Mouse (Mus musculus) kidney, embryonic 15.5 days (tissue): ENCODE results near the gene Tcerg1l. TPM values are rescaled to one million over a fixed set of nuclear protein-coding genes. Genes with fewer than 3 reads are reported as not detected.
A peak's percentile ranks its signal among the peaks of the same experiment; 100 is the strongest.

Experiments
- ATAC-seq: fragments of 200-750 bp; cut with Nextera tagmentation; replicated peaks from 2 replicates; pipeline ENCODE4 v1.8.0; 2017; ENCODE audit warnings: moderate TSS enrichment; ENCODE audit not compliant: low FRiP score
- H3K27ac ChIP-seq: fragments of 300-500 bp; sonication (generic); 2 replicates; pipeline ENCODE4 v1.5.1; 2015; ENCODE audit warnings: mild to moderate bottlenecking, inconsistent platforms
- H3K27me3 ChIP-seq: fragments of 300-500 bp; sonication (generic); 2 replicates; pipeline ENCODE4 v1.6.1; 2015; ENCODE audit warnings: inconsistent platforms
- H3K36me3 ChIP-seq: fragments of 300-500 bp; sonication (generic); 2 replicates; pipeline ENCODE4 v1.6.1; 2015; ENCODE audit warnings: inconsistent platforms
- H3K4me1 ChIP-seq: fragments of 300-500 bp; sonication (generic); 2 replicates; pipeline ENCODE4 v1.6.1; 2015; ENCODE audit warnings: inconsistent platforms
- H3K4me2 ChIP-seq: fragments of 300-500 bp; sonication (generic); 2 replicates; pipeline ENCODE4 v1.6.1; 2015; ENCODE audit warnings: moderate library complexity, mild to moderate bottlenecking, inconsistent platforms
- H3K4me3 ChIP-seq: fragments of 300-500 bp; sonication (generic); replicated peaks from 2 replicates; pipeline ENCODE4 v1.5.1; 2015; ENCODE audit warnings: mild to moderate bottlenecking, inconsistent platforms
- H3K9ac ChIP-seq: fragments of 300-500 bp; sonication (generic); 2 replicates; pipeline ENCODE4 v1.6.1; 2015; ENCODE audit warnings: mild to moderate bottlenecking, inconsistent platforms
- H3K9me3 ChIP-seq: fragments of 300-500 bp; sonication (generic); replicated peaks from 2 replicates; pipeline ENCODE4 v1.6.1; 2016; ENCODE audit warnings: inconsistent platforms
- WGBS: fragments of 180-500 bp; shearing (Covaris S2); methylation state at CpG from one replicate; pipeline ENCODE4 v1.1.7; 2015; ENCODE audit warnings: mixed read lengths; 5-methylcytosine and 5-hydroxymethylcytosine counted together
- polyA plus RNA-seq: library from polyadenylated mRNA; unstranded; fragments of >200 nt; fragmentation: Nextera tagmentation; extraction: Ambion mirVana; gene quantifications from 2 replicates; pipeline ENCODE4 v1.2.1, GENCODE M21; 2015

Gene Tcerg1l
- polyA plus RNA-seq, 1 experiment from 2014 or later, result 1.8 TPM

DNA sequence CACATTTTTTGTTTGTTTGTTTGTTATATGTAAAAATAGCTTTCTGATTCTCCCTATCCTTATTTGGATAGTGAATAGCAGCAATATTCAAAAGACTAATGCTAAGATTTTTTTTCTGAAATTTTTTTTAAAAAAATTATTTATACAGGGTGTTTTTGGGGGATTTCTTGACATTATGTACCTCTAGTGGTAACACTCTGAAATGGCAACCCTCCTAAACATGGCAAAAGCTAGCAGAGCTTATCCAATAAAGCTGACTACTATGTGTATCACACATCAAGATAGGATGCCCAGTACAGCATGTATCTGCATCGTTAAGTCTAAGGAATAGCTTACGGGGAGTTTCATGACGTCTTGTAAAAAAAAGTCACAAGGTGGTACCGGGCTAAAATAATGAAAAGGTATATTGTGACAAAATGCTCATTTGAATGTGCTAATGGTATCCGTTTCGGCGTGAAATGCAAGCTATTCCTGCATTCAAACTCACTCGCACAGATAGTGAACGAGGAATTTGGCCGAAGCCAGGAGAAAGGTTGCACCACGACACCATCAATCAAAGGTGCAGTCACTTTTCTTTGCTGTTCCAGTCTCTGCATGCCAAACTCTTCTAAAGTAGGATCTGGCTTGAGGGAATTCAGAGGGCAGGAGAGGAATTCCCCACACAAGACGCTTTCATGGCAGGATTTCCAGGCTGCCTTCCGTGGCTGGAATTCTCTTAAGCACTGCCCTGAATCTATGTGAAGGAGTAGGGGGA, 1.2 kb downstream of the Tcerg1l start:
- no peaks in the 10 kb centered on the region for H3K9me3 ChIP-seq
- no peak overlapping the region for H3K9ac ChIP-seq
- peaks cover 56% of the 10 kb centered on the region for H3K27me3 ChIP-seq
- no peaks in the 10 kb centered on the region for H3K36me3 ChIP-seq
- WGBS, result 50% methylated on average over 13 of the region's 13 CpGs
- H3K27ac ChIP-seq, result no peak overlapping the region
- H3K4me2 ChIP-seq, result peak overlapping the region; percentile 99
- no peak for ATAC-seq
- H3K4me1 ChIP-seq, result peaks cover 18% of the 10 kb centered on the region
- no peak overlapping the region for H3K4me3 ChIP-seq

DNA sequence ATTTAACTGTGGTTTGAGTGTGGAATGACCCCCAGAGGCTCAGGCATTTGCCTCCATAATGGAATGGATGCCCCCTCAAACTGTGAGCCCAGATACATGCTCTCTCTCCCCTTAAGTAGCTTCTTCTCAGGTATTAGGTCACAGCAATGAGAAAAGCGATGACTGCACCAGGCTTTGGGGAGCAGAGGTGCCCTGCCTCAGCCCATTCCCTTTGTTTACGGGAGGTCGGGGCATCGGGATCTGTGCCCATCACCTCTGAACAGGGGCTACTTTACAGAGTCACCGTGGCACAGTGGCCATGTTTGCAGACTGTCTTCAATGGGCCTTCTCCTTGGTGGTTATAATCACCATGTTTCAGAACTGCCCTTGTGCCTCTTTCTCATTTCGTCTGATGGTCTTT, 7.6 kb downstream of the Tcerg1l start:
- Histone ChIP-seq H3K9me3 (no peaks in the 10 kb centered on the region), H3K4me2 (no peak overlapping the region), H3K4me1 (no peaks in the 10 kb centered on the region), H3K27ac (no peak overlapping the region), H3K27me3 (peaks cover 11% of the 10 kb centered on the region; the same call in 1 of the 2 replicates), H3K36me3 (no peaks in the 10 kb centered on the region), H3K9ac (no peak overlapping the region), H3K4me3 (no peak overlapping the region)
- no peak for ATAC-seq
- WGBS, result 86% methylated on average over 6 of the region's 6 CpGs

DNA sequence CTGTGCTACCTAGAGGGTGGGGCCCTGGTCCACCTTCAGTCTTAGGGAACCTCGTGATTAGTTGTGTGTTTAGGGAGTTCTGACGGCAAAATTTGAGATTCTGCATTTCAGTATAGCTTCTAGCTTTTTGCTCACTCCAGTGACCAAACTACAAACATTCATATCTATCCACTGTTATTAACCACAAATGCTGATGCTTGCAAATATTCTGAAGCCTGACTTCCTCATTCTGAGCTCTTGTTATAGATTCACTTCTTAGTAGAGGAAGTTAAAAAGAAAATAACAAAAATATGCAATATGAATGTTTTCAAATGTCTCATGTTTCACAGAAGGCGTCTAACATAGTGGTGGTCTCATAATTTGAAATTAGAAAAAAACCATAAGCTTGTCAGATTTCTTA, 8.5 kb downstream of the Tcerg1l start:
- no peak for ATAC-seq
- Histone ChIP-seq H3K9me3 (no peaks in the 10 kb centered on the region), H3K27ac (no peak overlapping the region), H3K4me2 (no peak overlapping the region), H3K4me1 (no peaks in the 10 kb centered on the region), H3K4me3 (no peak overlapping the region), H3K9ac (no peak overlapping the region), H3K36me3 (no peaks in the 10 kb centered on the region), H3K27me3 (peaks cover 8% of the 10 kb centered on the region; the same call in 1 of the 2 replicates)
- WGBS, result 77% methylated on average over 3 of the region's 3 CpGs

DNA sequence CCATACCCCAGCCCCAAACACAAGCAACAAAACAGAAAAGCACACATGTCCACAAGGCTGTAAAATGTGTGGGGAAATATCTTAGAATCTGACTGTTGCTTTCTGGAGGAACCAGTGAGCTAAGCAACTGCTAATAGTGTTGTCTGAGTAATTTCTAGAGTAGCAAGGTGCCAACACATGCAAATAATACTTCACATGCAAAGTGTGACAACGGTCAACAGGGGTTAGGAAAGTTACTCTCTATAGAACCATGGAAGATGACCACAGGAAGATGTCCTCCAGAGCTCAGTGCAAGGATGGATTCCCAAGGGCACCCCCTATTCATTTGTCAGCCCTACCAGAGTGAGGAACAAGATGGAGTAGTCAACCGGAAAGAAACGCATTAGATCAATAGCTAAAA, 18.3 kb downstream of the Tcerg1l start:
- no peak overlapping the region for H3K27ac ChIP-seq
- no peaks in the 10 kb centered on the region for H3K9me3 ChIP-seq
- H3K27me3 ChIP-seq, result no peaks in the 10 kb centered on the region
- H3K4me3 ChIP-seq, result no peak overlapping the region
- WGBS, result 85% methylated on average over 3 of the region's 3 CpGs
- no peak for ATAC-seq
- H3K36me3 ChIP-seq, result no peaks in the 10 kb centered on the region
- H3K4me1 ChIP-seq, result peaks cover 6% of the 10 kb centered on the region
- H3K9ac ChIP-seq, result no peak overlapping the region
- H3K4me2 ChIP-seq, result no peak overlapping the region

DNA sequence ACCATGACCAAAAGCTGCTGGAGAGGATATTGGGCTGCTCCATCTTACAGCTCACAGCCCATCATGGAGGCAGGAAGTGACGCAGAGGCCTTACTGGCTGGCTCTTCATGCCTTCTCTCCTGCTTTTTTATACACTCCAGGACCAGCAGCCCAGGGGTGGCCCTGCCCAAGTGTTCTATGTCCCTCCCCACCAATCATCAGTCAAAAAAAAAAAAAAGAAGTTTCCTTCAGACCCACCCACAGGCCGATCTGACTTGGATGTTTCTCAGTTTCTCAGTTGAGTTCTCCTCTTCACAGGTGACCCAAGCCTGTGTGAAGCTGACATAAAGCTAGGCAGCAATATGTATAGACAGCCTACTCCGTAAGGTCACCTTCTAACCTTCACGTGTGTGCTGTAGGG, 19.0 kb downstream of the Tcerg1l start:
- Histone ChIP-seq H3K27me3 (no peaks in the 10 kb centered on the region), H3K4me3 (no peak overlapping the region), H3K27ac (no peak overlapping the region), H3K4me2 (no peak overlapping the region), H3K36me3 (no peaks in the 10 kb centered on the region), H3K9me3 (no peaks in the 10 kb centered on the region), H3K9ac (no peak overlapping the region), H3K4me1 (peaks cover 6% of the 10 kb centered on the region)
- ATAC-seq, result no peak
- 88% methylated on average over 4 of the region's 4 CpGs for WGBS

DNA sequence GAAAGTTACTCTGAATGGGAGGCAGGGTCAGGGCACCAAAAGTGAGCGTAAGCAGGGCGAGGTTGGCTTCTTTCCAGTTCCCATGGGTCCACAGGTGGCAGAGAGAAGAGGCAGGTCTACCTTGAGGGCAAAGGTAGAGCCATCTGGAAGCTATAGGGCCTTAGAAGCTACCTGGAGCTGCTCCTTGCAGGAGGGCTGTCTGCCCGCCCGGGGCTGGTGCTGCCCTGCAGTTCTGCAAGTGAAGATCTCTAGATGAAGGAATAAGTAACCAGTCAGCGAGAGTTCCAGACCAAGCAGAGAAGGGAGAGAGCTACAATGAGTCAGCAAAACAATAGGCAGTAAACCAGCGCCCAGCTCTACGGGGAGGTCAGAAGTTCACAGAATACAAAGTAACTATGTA, 22.0 kb downstream of the Tcerg1l start:
- Histone ChIP-seq H3K4me3 (no peak overlapping the region), H3K27me3 (no peaks in the 10 kb centered on the region), H3K4me1 (peaks cover 6% of the 10 kb centered on the region), H3K9me3 (no peaks in the 10 kb centered on the region), H3K4me2 (no peak overlapping the region), H3K9ac (no peak overlapping the region), H3K36me3 (no peaks in the 10 kb centered on the region), H3K27ac (no peak overlapping the region)
- ATAC-seq, result no peak
- WGBS, result 36% methylated on average over 7 of the region's 7 CpGs

DNA sequence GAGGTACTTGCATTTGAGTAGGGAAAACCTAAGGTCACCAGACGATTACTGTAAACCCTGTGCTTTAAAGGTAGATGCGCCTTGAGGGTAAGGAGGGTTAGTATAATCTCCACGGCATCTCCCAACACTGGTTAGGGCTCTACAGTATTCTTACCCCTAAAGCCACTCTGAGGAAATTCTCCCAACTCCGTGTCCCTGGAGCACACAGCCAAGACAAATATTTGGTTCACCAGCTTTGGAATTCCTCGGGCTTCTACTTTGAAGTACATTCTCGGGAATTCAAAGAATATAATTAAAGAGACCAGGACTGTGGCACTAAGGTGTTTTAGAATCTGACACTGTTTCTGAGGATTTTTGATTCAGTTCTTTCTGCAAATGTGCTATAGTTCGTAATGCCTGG, 23.2 kb downstream of the Tcerg1l start:
- no peak overlapping the region for H3K27ac ChIP-seq
- H3K4me1 ChIP-seq, result peaks cover 6% of the 10 kb centered on the region
- no peak overlapping the region for H3K4me2 ChIP-seq
- no peaks in the 10 kb centered on the region for H3K36me3 ChIP-seq
- H3K4me3 ChIP-seq, result no peak overlapping the region
- H3K27me3 ChIP-seq, result no peaks in the 10 kb centered on the region
- H3K9ac ChIP-seq, result no peak overlapping the region
- 56% methylated on average over 7 of the region's 7 CpGs for WGBS
- H3K9me3 ChIP-seq, result no peaks in the 10 kb centered on the region
- no peak for ATAC-seq

DNA sequence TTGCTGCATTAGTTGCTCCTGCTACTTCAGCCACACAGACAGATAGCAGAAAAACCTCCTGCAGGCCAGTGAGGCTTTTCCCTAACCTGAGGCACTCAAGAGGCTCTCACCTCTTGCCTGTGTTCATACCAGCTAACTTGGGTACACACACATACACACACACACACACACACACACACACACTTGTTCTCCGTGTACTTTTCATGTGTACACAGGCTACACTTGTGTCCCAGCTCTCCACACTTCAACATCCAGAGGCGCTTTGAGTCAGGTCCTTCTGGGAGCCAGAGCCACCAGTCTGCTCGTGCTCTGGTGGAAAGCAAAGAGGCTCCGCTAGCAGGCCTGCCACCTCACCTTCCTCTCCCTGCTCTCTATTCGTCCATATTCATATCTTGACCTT, 24.0 kb downstream of the Tcerg1l start:
- H3K9ac ChIP-seq, result no peak overlapping the region
- no peak overlapping the region for H3K27ac ChIP-seq
- no peak overlapping the region for H3K4me2 ChIP-seq
- H3K4me3 ChIP-seq, result no peak overlapping the region
- no peak for ATAC-seq
- H3K36me3 ChIP-seq, result no peaks in the 10 kb centered on the region
- no peaks in the 10 kb centered on the region for H3K27me3 ChIP-seq
- H3K9me3 ChIP-seq, result no peaks in the 10 kb centered on the region
- H3K4me1 ChIP-seq, result peaks cover 6% of the 10 kb centered on the region
- WGBS, result 89% methylated on average over 5 of the region's 5 CpGs

DNA sequence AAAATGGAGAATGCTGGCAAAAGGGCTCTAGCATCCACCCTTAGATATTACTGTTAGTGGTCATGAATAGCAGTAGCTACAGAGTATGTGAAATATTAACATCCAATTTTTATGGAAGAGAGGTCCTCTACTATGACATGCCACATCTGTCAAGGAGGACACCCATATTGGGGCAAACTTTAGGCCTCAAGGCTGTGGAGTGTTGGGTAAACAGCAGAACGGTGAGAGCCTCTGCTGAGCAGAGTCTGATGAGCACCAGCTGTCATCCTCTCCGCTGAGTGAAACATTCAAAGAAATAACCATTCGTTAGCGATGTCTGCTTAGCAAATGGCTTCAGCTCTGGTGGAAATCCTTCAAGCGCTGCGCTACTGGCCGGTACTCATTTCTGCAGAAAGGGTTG, 30.0 kb downstream of the Tcerg1l start:
- no peaks in the 10 kb centered on the region for H3K9me3 ChIP-seq
- no peaks in the 10 kb centered on the region for H3K27me3 ChIP-seq
- ATAC-seq, result 0 out of 2 replicates have a peak, but pooled peaks have one; percentile 64
- no peak overlapping the region for H3K27ac ChIP-seq
- no peaks in the 10 kb centered on the region for H3K4me1 ChIP-seq
- no peaks in the 10 kb centered on the region for H3K36me3 ChIP-seq
- H3K4me3 ChIP-seq, result no peak overlapping the region
- no peak overlapping the region for H3K9ac ChIP-seq
- 64% methylated on average over 7 of the region's 7 CpGs for WGBS
- H3K4me2 ChIP-seq, result no peak overlapping the region

DNA sequence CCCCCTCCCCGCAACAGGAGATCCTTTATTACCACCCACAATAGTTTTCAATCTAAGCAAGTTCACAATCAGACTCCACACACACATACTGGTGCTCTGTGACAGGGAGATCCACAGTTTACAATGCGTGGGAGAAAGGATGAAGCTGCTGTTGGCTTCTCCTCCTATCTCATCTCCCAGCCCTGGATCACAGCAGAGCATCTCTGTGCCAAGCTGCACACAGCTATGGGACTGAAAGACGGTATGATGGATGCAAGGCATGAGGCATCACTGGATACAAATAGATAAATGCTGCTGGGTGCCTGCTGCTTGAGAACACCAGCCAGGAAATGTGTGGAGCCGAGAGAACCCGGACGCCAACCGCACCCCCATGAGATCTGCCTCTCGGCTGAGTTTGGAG, 32.0 kb downstream of the Tcerg1l start:
- WGBS, result 67% methylated on average over 8 of the region's 8 CpGs
- ATAC-seq, result no peak

DNA sequence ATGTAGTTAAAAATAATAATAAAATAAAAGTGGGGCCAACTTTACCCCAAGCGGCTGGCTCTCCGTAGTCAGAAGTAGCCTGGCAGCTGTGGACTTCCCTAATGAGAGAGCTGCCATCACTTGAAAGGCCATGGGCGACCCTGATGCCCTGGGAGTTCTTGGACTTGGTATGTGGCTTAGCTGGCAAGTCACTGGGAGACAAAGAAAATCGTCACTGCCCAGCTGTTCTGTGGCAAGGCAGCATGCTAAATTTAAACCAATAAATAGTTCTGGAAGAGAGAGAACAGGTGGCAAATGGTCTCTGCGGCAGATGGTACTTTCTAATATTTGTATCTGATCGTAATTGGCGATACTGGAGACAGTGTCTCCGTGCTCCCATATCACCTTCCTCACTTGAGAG, 40.1 kb downstream of the Tcerg1l start:
- H3K27ac ChIP-seq, result 0 out of 2 replicates have a peak overlapping the region, but pooled peaks have one; percentile 23
- no peak for ATAC-seq
- H3K36me3 ChIP-seq, result no peaks in the 10 kb centered on the region
- H3K4me1 ChIP-seq, result peaks cover 6% of the 10 kb centered on the region
- no peak overlapping the region for H3K9ac ChIP-seq
- no peak overlapping the region for H3K4me3 ChIP-seq
- no peaks in the 10 kb centered on the region for H3K27me3 ChIP-seq
- 71% methylated on average over 8 of the region's 8 CpGs for WGBS
- no peaks in the 10 kb centered on the region for H3K9me3 ChIP-seq
- H3K4me2 ChIP-seq, result no peak overlapping the region

More for the DNA sequence above, 32.0 kb downstream of the Tcerg1l start:
- Histone ChIP-seq H3K4me2 (no peak overlapping the region), H3K9me3 (no peaks in the 10 kb centered on the region), H3K27ac (no peak overlapping the region), H3K4me3 (no peak overlapping the region), H3K4me1 (no peaks in the 10 kb centered on the region), H3K9ac (no peak overlapping the region), H3K36me3 (no peaks in the 10 kb centered on the region), H3K27me3 (no peaks in the 10 kb centered on the region)

DNA sequence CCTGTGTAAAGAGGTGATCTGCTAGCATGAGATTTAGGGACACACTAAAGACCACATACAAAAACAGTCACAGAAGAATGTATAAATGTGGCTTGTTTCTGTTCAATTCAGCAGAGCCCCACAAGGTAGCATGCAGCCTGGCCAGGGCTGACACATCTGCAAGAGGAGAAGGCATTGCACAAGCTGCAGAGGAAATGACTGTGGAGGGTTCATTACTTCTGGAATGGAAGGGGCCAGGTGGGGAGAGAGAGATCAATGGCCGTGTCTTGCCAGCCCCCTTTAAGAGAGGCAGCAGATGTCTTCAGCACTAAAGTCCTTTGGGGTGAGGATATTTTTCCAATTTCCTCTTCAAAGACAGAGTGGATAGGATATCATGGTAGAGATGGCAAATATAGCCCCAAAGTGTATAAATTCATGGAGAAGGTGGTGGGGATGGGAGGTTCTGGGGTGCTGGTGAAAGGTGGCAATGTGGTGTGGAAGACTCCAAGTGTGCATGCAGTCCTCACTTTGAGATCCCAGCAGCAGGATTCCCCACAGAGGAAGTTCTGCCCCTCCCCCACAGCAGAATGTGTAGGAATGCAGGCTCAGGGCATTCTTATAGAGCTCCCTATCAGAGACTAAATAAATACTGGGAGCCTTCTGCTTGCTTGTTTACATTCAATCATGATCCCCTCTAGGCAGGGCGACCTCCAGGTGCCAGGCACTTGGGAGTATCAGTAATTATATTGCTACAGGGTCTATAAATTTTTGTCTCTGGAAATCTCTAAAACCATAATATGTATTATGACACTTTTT, 40.7 kb downstream of the Tcerg1l start:
- peaks cover 6% of the 10 kb centered on the region for H3K4me1 ChIP-seq
- 20% methylated on average over 2 of the region's 2 CpGs for WGBS
- no peaks in the 10 kb centered on the region for H3K9me3 ChIP-seq
- H3K27me3 ChIP-seq, result no peaks in the 10 kb centered on the region
- no peak overlapping the region for H3K27ac ChIP-seq
- no peak overlapping the region for H3K4me2 ChIP-seq
- H3K4me3 ChIP-seq, result no peak overlapping the region
- no peak overlapping the region for H3K9ac ChIP-seq
- H3K36me3 ChIP-seq, result no peaks in the 10 kb centered on the region
- peak; percentile 70; the same call in 1 of the 2 replicates for ATAC-seq
